Mouse (Mus musculus): ENCODE measurements around the gene Olfr130. TPM values are rescaled to one million over a fixed set of nuclear protein-coding genes. Genes with fewer than 3 reads are reported as not detected.

Gene Olfr130
- total RNA-seq (2021) = not detected
- long read RNA-seq, experiment 1 = 0 reads
- long read RNA-seq, experiment 2 = 0 reads

- no peak for DNase-seq
Measured at GRCm38 (mm10) chr17:38063621-38064020, at the start of gene Olfr130. TSS of gene Olfr130 (plus strand) at chr17:38063921.

- DNase-seq = no peak
Measured at GRCm38 (mm10) chr17:38016341-38016740, 47.4 kb upstream of the Olfr130 start.

GRCm38 (mm10) chr17:38026297-38026696 is 37.4 kb upstream of the Olfr130 start:
- no peak for DNase-seq

GRCm38 (mm10) chr17:38059979-38060378 is 3.7 kb upstream of the Olfr130 start, which contains the start of gene Olfr129:
TSS of gene Olfr129 (minus strand) at chr17:38060079.
- DNase-seq = no peak

- no peak for DNase-seq
Measured at GRCm38 (mm10) chr17:38082364-38082763, 18.6 kb downstream of the Olfr130 start.

GRCm38 (mm10) chr17:38088593-38088992 is 24.9 kb downstream of the Olfr130 start, which contains the start of gene Olfr131:
TSS of gene Olfr131 (minus strand) at chr17:38088693.
- DNase-seq = no peak

Other genes starting within 250 kb of the Olfr130 start
- not detected for gene Olfr125, start 231.0 kb upstream of the Olfr130 start, total RNA-seq (2021)
- not detected for gene Olfr126, start 216.4 kb upstream of the Olfr130 start, total RNA-seq (2021)
- not detected for gene Olfr127, start 163.5 kb upstream of the Olfr130 start, total RNA-seq (2021)
- gene Olfr128, start 143.4 kb upstream of the Olfr130 start, total RNA-seq (2021) = not detected
- gene Olfr761, start 110.8 kb upstream of the Olfr130 start, total RNA-seq (2021) = not detected
- not detected for gene Olfr129, start 3.8 kb upstream of the Olfr130 start, total RNA-seq (2021)
- not detected for gene Olfr131, start 24.8 kb downstream of the Olfr130 start, total RNA-seq (2021)
- gene Olfr132, start 70.6 kb downstream of the Olfr130 start, total RNA-seq (2021) = not detected
- gene Olfr133, start 81.4 kb downstream of the Olfr130 start, total RNA-seq (2021) = not detected
- gene Olfr134, start 107.5 kb downstream of the Olfr130 start, total RNA-seq (2021) = not detected
- not detected for gene Olfr135, start 140.4 kb downstream of the Olfr130 start, total RNA-seq (2021)
- not detected for gene Olfr138, start 197.1 kb downstream of the Olfr130 start, total RNA-seq (2021)
- gene Olfr137, start 243.6 kb downstream of the Olfr130 start, total RNA-seq (2021) = not detected

All from heart, adult 18-20 months (tissue).